In the genomic region with DNA sequence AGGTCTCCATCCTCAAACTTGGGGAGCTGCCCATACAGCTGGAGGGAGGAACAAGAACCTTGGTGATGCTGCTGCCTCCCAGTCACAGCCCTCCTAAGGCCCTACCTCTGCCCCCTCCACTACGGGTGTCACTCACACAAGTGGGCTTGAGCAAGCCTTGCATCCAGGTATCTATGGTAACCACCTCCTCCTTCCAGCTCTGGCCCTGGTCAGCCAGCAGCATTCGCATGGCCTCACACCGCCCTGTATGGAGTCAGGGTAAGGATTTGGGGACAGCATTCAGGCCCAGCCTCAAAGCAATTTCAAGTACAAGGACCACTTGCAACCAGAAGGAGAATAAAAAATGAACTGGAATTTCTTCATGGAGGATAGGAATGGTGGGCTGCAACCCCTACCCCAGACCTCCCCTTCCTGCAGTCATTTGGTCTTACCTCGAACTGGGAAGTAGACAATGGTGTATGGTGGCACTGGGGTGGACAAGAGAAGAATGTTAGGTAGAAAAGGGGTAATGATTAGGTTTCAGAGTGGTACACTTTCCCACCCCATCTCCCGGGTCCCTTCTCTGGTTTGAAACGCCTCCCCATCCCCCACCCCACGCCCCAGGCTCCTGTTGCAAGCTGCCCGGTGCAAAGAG, we compare ENCODE assay signal across 13 mouse cellular contexts. TPM values are rescaled to one million over a fixed set of nuclear protein-coding genes. Genes with fewer than 3 reads are reported as not detected.
DNase-seq lines count a peak whose midpoint lies in the region; ATAC-seq and TF ChIP-seq lines count a peak whose summit lies in the region.
"Not testable (repeated sequence)": the region's sequence is repeated elsewhere in the genome, so short reads cannot be mapped to it uniquely, and the experiment has no call there.
"Had no signal": no experiment of that assay in that cellular context is flagged by ENCODE, and none has a peak within 500 bp of the region (broad histone marks: within the 10 kb centered on the region; RNA-seq: fewer than 3 reads in every experiment).

No protein-coding gene starts in this region.

- not testable (repeated sequence) for H3K27me3 ChIP-seq in forebrain, embryonic 11.5 days (ENCODE audit: control insufficient read depth, insufficient read depth, low read length); heart, embryonic 13.5 days (replicated peaks); intestine, embryonic 14.5 days (replicated peaks; ENCODE audit: control insufficient read depth, insufficient read depth, low read length); limb, embryonic 12.5 days; lung, embryonic 14.5 days (ENCODE audit: insufficient read depth, low read length); midbrain, postnatal 0 days (ENCODE audit: insufficient read depth, low read length); stomach, postnatal 0 days (ENCODE audit: control insufficient read depth, insufficient read depth, low read length)

- peak overlapping the region; percentile 81 for H3K9ac ChIP-seq in forebrain, embryonic 11.5 days (ENCODE audit: low read length)
- peak overlapping the region; percentile 91 for H3K9ac ChIP-seq in heart, embryonic 13.5 days
- peak overlapping the region; percentile 68 for H3K9ac ChIP-seq in intestine, embryonic 14.5 days (ENCODE audit: low read length)
- peak overlapping the region; percentile 81 for H3K9ac ChIP-seq in limb, embryonic 12.5 days (replicated peaks)
- H3K9ac ChIP-seq in lung, embryonic 14.5 days: peak overlapping the region; percentile 79
- peak overlapping the region; percentile 55 for H3K9ac ChIP-seq in midbrain, postnatal 0 days (replicated peaks; ENCODE audit: low read length, poor library complexity, severe bottlenecking)
- H3K9ac ChIP-seq in stomach, postnatal 0 days (ENCODE audit: low read length): peak overlapping the region; percentile 80

- H3K4me3 ChIP-seq in bone marrow macrophage, adult 2 months (ENCODE audit: insufficient read depth, low read length): peak overlapping the region; percentile 83
- H3K4me3 ChIP-seq in forebrain, embryonic 11.5 days (ENCODE audit: low read depth, low read length): peak overlapping the region; percentile 59
- peak overlapping the region; percentile 74 for H3K4me3 ChIP-seq in heart, embryonic 13.5 days
- peak overlapping the region; percentile 65 for H3K4me3 ChIP-seq in intestine, embryonic 14.5 days (ENCODE audit: low read depth, low read length)
- peak overlapping the region; percentile 73 for H3K4me3 ChIP-seq in limb, embryonic 12.5 days (replicated peaks)
- peak overlapping the region; percentile 50 for H3K4me3 ChIP-seq in lung, embryonic 14.5 days (ENCODE audit: low read depth, low read length)
- H3K4me3 ChIP-seq in midbrain, postnatal 0 days (ENCODE audit: low read depth, low read length): peak overlapping the region; percentile 50
- H3K4me3 ChIP-seq in stomach, postnatal 0 days (ENCODE audit: low read depth, low read length): peak overlapping the region; percentile 64

- not testable (repeated sequence) for DNase-seq in forebrain, embryonic 11.5 days (ENCODE audit: low spot score); intestine, embryonic 14.5 days (ENCODE audit: low spot score); lung, embryonic 14.5 days; midbrain, postnatal 0 days (ENCODE audit: low spot score); stomach, postnatal 0 days (ENCODE audit: low spot score)

- peak overlapping the region; percentile 72 for H3K4me2 ChIP-seq in forebrain, embryonic 11.5 days (ENCODE audit: low read depth, low read length, severe bottlenecking)
- peak overlapping the region; percentile 85 for H3K4me2 ChIP-seq in heart, embryonic 13.5 days
- H3K4me2 ChIP-seq in intestine, embryonic 14.5 days (ENCODE audit: low read length): peak overlapping the region; percentile 84
- peak overlapping the region; percentile 71 for H3K4me2 ChIP-seq in limb, embryonic 12.5 days
- peak overlapping the region; percentile 75 for H3K4me2 ChIP-seq in lung, embryonic 14.5 days
- H3K4me2 ChIP-seq in midbrain, postnatal 0 days (ENCODE audit: low read depth, low read length, poor library complexity, severe bottlenecking): peak overlapping the region; percentile 75
- H3K4me2 ChIP-seq in stomach, postnatal 0 days (replicated peaks; ENCODE audit: low read depth): peak overlapping the region; percentile 74

- TF ChIP-seq CTCF in bone marrow macrophage, adult 2 months (IDR thresholded peaks at IDR 0.05; ENCODE audit: low read depth, low read length); lung, embryonic 14.5 days (IDR thresholded peaks at IDR 0.05; ENCODE audit: low read depth); midbrain, postnatal 0 days (IDR thresholded peaks at IDR 0.05); stomach, postnatal 0 days (IDR thresholded peaks at IDR 0.05; ENCODE audit: low read depth): not testable (repeated sequence)

- H3K4me1 ChIP-seq in bone marrow macrophage, adult 2 months (ENCODE audit: control insufficient read depth, insufficient read depth, low read length); forebrain, embryonic 11.5 days (replicated peaks; ENCODE audit: control insufficient read depth, insufficient read depth, low read length); lung, embryonic 14.5 days (ENCODE audit: insufficient read depth); midbrain, postnatal 0 days (ENCODE audit: insufficient read depth, low read length); stomach, postnatal 0 days (replicated peaks; ENCODE audit: control insufficient read depth, insufficient read depth): not testable (repeated sequence)
- H3K4me1 ChIP-seq in heart, embryonic 13.5 days: peaks cover 17% of the 10 kb centered on the region
- peaks cover 12% of the 10 kb centered on the region; the same call in 1 of the 2 replicates for H3K4me1 ChIP-seq in intestine, embryonic 14.5 days (replicated peaks; ENCODE audit: control insufficient read depth, insufficient read depth, low read length)
- H3K4me1 ChIP-seq in limb, embryonic 12.5 days (replicated peaks): peaks cover 15% of the 10 kb centered on the region

- TF ChIP-seq EP300 in stomach, postnatal 0 days (optimal IDR thresholded peaks at IDR 0.05): not testable (repeated sequence)

- ATAC-seq in forebrain, embryonic 11.5 days (replicated peaks; ENCODE audit: low FRiP score): peak; percentile 42; the same call in 1 of the 2 replicates
- not testable (repeated sequence) for ATAC-seq in heart, embryonic 13.5 days (ENCODE audit: extremely low read depth, insufficient number of reproducible peaks, low FRiP score, low TSS enrichment)
- peak; percentile 3; the same call in 1 of the 2 replicates for ATAC-seq in intestine, embryonic 14.5 days (replicated peaks; ENCODE audit: low FRiP score, low TSS enrichment, low read depth)
- ATAC-seq in limb, embryonic 12.5 days (ENCODE audit: insufficient number of reproducible peaks, insufficient read depth, low FRiP score, low TSS enrichment, low read depth): peak; percentile 42; the same call in 1 of the 2 replicates
- peak; percentile 47; the same call in 1 of the 2 replicates for ATAC-seq in lung, embryonic 14.5 days (ENCODE audit: insufficient read depth)
- peak; percentile 65 for ATAC-seq in midbrain, postnatal 0 days (ENCODE audit: low FRiP score)
- ATAC-seq in stomach, postnatal 0 days (ENCODE audit: low FRiP score, low TSS enrichment): peak; percentile 13; the same call in 1 of the 2 replicates

- not testable (repeated sequence) for H3K27ac ChIP-seq in bone marrow macrophage, adult 2 months (ENCODE audit: insufficient read depth, low read depth, low read length); forebrain, embryonic 11.5 days (ENCODE audit: low read depth, low read length)
- peak overlapping the region; percentile 79 for H3K27ac ChIP-seq in heart, embryonic 13.5 days (replicated peaks)
- H3K27ac ChIP-seq in intestine, embryonic 14.5 days (ENCODE audit: low read depth): peak overlapping the region; percentile 73
- H3K27ac ChIP-seq in limb, embryonic 12.5 days: peak overlapping the region; percentile 86
- peak overlapping the region; percentile 33; the same call in 1 of the 2 replicates for H3K27ac ChIP-seq in lung, embryonic 14.5 days (ENCODE audit: low read depth)
- peak overlapping the region; percentile 73 for H3K27ac ChIP-seq in midbrain, postnatal 0 days (ENCODE audit: low read depth, low read length)
- peak overlapping the region; percentile 88 for H3K27ac ChIP-seq in stomach, postnatal 0 days (replicated peaks)

- TF ChIP-seq POLR2A in bone marrow macrophage, adult 2 months (IDR thresholded peaks at IDR 0.05; ENCODE audit: borderline replicate concordance, low read depth, low read length): not testable (repeated sequence)

- H3K36me3 ChIP-seq in forebrain, embryonic 11.5 days (ENCODE audit: control insufficient read depth, insufficient read depth, low read length); intestine, embryonic 14.5 days (ENCODE audit: control insufficient read depth, insufficient read depth, low read length); lung, embryonic 14.5 days (ENCODE audit: insufficient read depth); midbrain, postnatal 0 days (ENCODE audit: insufficient read depth, low read length); stomach, postnatal 0 days (ENCODE audit: control insufficient read depth, insufficient read depth, low read length): not testable (repeated sequence)
- peaks cover 14% of the 10 kb centered on the region for H3K36me3 ChIP-seq in heart, embryonic 13.5 days
- H3K36me3 ChIP-seq in limb, embryonic 12.5 days: peaks cover 14% of the 10 kb centered on the region; the same call in 1 of the 2 replicates

- H3K9me3 ChIP-seq in forebrain, embryonic 11.5 days (ENCODE audit: control insufficient read depth, low read length); heart, embryonic 13.5 days; intestine, embryonic 14.5 days (ENCODE audit: control insufficient read depth, low read length); limb, embryonic 12.5 days; lung, embryonic 14.5 days (ENCODE audit: low read depth, low read length); midbrain, postnatal 0 days (ENCODE audit: low read length); stomach, postnatal 0 days (ENCODE audit: control insufficient read depth, low read length): not testable (repeated sequence)

- WGBS in forebrain, embryonic 11.5 days: 28% methylated on average over 7 of the region's 8 CpGs
- 28% methylated on average over 8 of the region's 8 CpGs for WGBS in heart, embryonic 13.5 days
- WGBS in intestine, embryonic 14.5 days: 22% methylated on average over 7 of the region's 8 CpGs
- 33% methylated on average over 8 of the region's 8 CpGs for WGBS in limb, embryonic 12.5 days
- WGBS in lung, embryonic 14.5 days: 23% methylated on average over 7 of the region's 8 CpGs
- WGBS in midbrain, postnatal 0 days: 17% methylated on average over 7 of the region's 8 CpGs
- WGBS in stomach, postnatal 0 days: 19% methylated on average over 7 of the region's 8 CpGs

RNA-seq across cellular contexts. Expression of gene Gstp1, which starts 0.5 kb away (rescaled TPM):
- 103 and 118 TPM in 2 replicates for polyA plus RNA-seq in bone marrow macrophage, adult 2 months (2012; ENCODE audit: insufficient read depth, insufficient read length, missing spikeins)
- 347 and 365 TPM in 2 replicates for polyA plus RNA-seq in forebrain, embryonic 11.5 days (2014; fragmentation: Nextera tagmentation; extraction: Ambion mirVana)
- 380 and 421 TPM in 2 replicates for polyA plus RNA-seq in heart, embryonic 13.5 days (2015; fragmentation: Nextera tagmentation; extraction: Ambion mirVana)
- polyA plus RNA-seq in intestine, embryonic 14.5 days (2014; fragmentation: Nextera tagmentation; extraction: Ambion mirVana): 746 and 810 TPM in 2 replicates
- polyA plus RNA-seq in limb, embryonic 12.5 days (2016; fragmentation: Nextera tagmentation; extraction: Ambion mirVana): 476 and 504 TPM in 2 replicates
- 424 and 468 TPM in 2 replicates for polyA plus RNA-seq in lung, embryonic 14.5 days (2014; fragmentation: Nextera tagmentation; extraction: Ambion mirVana)
- 268 and 350 TPM in 2 replicates for total RNA-seq in midbrain, postnatal 0 days (2014; rRNA removed)
- polyA plus RNA-seq in midbrain, postnatal 0 days (2015; fragmentation: Nextera tagmentation; extraction: Ambion mirVana): 665 and 685 TPM in 2 replicates
- polyA plus RNA-seq in stomach, postnatal 0 days (2015; fragmentation: Nextera tagmentation; extraction: Ambion mirVana): 1,012 and 1,081 TPM in 2 replicates

RNA-seq across cellular contexts. Expression of gene Gstp2, which starts 8.6 kb away (rescaled TPM):
- 2.6 TPM in 1 of 2 replicates, not detected in the other for polyA plus RNA-seq in bone marrow macrophage, adult 2 months (2012; ENCODE audit: insufficient read depth, insufficient read length, missing spikeins)
- polyA plus RNA-seq in forebrain, embryonic 11.5 days (2014; fragmentation: Nextera tagmentation; extraction: Ambion mirVana): 1.4 and 1.8 TPM in 2 replicates
- polyA plus RNA-seq in heart, embryonic 13.5 days (2015; fragmentation: Nextera tagmentation; extraction: Ambion mirVana): 5.1 and 5.9 TPM in 2 replicates
- polyA plus RNA-seq in intestine, embryonic 14.5 days (2014; fragmentation: Nextera tagmentation; extraction: Ambion mirVana): 7.8 and 8.8 TPM in 2 replicates
- 1.8 and 10.6 TPM in 2 replicates for polyA plus RNA-seq in limb, embryonic 12.5 days (2016; fragmentation: Nextera tagmentation; extraction: Ambion mirVana)
- polyA plus RNA-seq in lung, embryonic 14.5 days (2014; fragmentation: Nextera tagmentation; extraction: Ambion mirVana): 2.9 and 3.4 TPM in 2 replicates
- 3.6 TPM in 1 of 2 replicates, not detected in the other for total RNA-seq in midbrain, postnatal 0 days (2014; rRNA removed)
- polyA plus RNA-seq in midbrain, postnatal 0 days (2015; fragmentation: Nextera tagmentation; extraction: Ambion mirVana): 2.4 and 4.1 TPM in 2 replicates
- 85.2 and 93.1 TPM in 2 replicates for polyA plus RNA-seq in stomach, postnatal 0 days (2015; fragmentation: Nextera tagmentation; extraction: Ambion mirVana)
- total RNA-seq: neutrophil, adult 5-6 weeks had no signal

RNA-seq across cellular contexts. Expression of gene Gstp3, which starts 22.1 kb away (rescaled TPM):
- polyA plus RNA-seq in bone marrow macrophage, adult 2 months (2012; ENCODE audit: insufficient read depth, insufficient read length, missing spikeins): not detected in 2 replicates
- not detected in 2 replicates for polyA plus RNA-seq in forebrain, embryonic 11.5 days (2014; fragmentation: Nextera tagmentation; extraction: Ambion mirVana)
- 0.29 and 0.61 TPM in 2 replicates for polyA plus RNA-seq in heart, embryonic 13.5 days (2015; fragmentation: Nextera tagmentation; extraction: Ambion mirVana)
- 1.0 and 1.3 TPM in 2 replicates for polyA plus RNA-seq in intestine, embryonic 14.5 days (2014; fragmentation: Nextera tagmentation; extraction: Ambion mirVana)
- polyA plus RNA-seq in limb, embryonic 12.5 days (2016; fragmentation: Nextera tagmentation; extraction: Ambion mirVana): not detected in 2 replicates
- polyA plus RNA-seq in lung, embryonic 14.5 days (2014; fragmentation: Nextera tagmentation; extraction: Ambion mirVana): not detected in 2 replicates
- total RNA-seq in midbrain, postnatal 0 days (2014; rRNA removed): not detected in 2 replicates
- polyA plus RNA-seq in midbrain, postnatal 0 days (2015; fragmentation: Nextera tagmentation; extraction: Ambion mirVana): not detected in 2 replicates
- polyA plus RNA-seq in stomach, postnatal 0 days (2015; fragmentation: Nextera tagmentation; extraction: Ambion mirVana): 7.1 and 9.7 TPM in 2 replicates
- total RNA-seq: gastrocnemius, postnatal 25 days; heart, postnatal 4 days; left cerebral cortex, adult 8-10 months had no signal
- polyA plus RNA-seq: brain, embryonic 14.5 days had no signal

RNA-seq across cellular contexts. Expression of gene Ndufv1, which starts 24.7 kb away (rescaled TPM):
- polyA plus RNA-seq in bone marrow macrophage, adult 2 months (2012; ENCODE audit: insufficient read depth, insufficient read length, missing spikeins): 62.3 TPM in 2 replicates
- polyA plus RNA-seq in forebrain, embryonic 11.5 days (2014; fragmentation: Nextera tagmentation; extraction: Ambion mirVana): 174 and 198 TPM in 2 replicates
- polyA plus RNA-seq in heart, embryonic 13.5 days (2015; fragmentation: Nextera tagmentation; extraction: Ambion mirVana): 407 and 462 TPM in 2 replicates
- polyA plus RNA-seq in intestine, embryonic 14.5 days (2014; fragmentation: Nextera tagmentation; extraction: Ambion mirVana): 247 and 248 TPM in 2 replicates
- 180 and 201 TPM in 2 replicates for polyA plus RNA-seq in limb, embryonic 12.5 days (2016; fragmentation: Nextera tagmentation; extraction: Ambion mirVana)
- polyA plus RNA-seq in lung, embryonic 14.5 days (2014; fragmentation: Nextera tagmentation; extraction: Ambion mirVana): 193 and 198 TPM in 2 replicates
- total RNA-seq in midbrain, postnatal 0 days (2014; rRNA removed): 137 and 237 TPM in 2 replicates
- 271 and 281 TPM in 2 replicates for polyA plus RNA-seq in midbrain, postnatal 0 days (2015; fragmentation: Nextera tagmentation; extraction: Ambion mirVana)
- 213 and 216 TPM in 2 replicates for polyA plus RNA-seq in stomach, postnatal 0 days (2015; fragmentation: Nextera tagmentation; extraction: Ambion mirVana)

RNA-seq across cellular contexts. Expression of gene Doc2g, which starts 34.2 kb away (rescaled TPM):
- 1.4 and 3.4 TPM in 2 replicates for polyA plus RNA-seq in bone marrow macrophage, adult 2 months (2012; ENCODE audit: insufficient read depth, insufficient read length, missing spikeins)
- polyA plus RNA-seq in forebrain, embryonic 11.5 days (2014; fragmentation: Nextera tagmentation; extraction: Ambion mirVana): 3.8 and 4.2 TPM in 2 replicates
- polyA plus RNA-seq in heart, embryonic 13.5 days (2015; fragmentation: Nextera tagmentation; extraction: Ambion mirVana): 80.5 and 99.3 TPM in 2 replicates
- polyA plus RNA-seq in intestine, embryonic 14.5 days (2014; fragmentation: Nextera tagmentation; extraction: Ambion mirVana): 3.6 and 3.9 TPM in 2 replicates
- polyA plus RNA-seq in limb, embryonic 12.5 days (2016; fragmentation: Nextera tagmentation; extraction: Ambion mirVana): 6.8 and 7.6 TPM in 2 replicates
- 2.2 and 3.0 TPM in 2 replicates for polyA plus RNA-seq in lung, embryonic 14.5 days (2014; fragmentation: Nextera tagmentation; extraction: Ambion mirVana)
- 8.8 and 13.4 TPM in 2 replicates for total RNA-seq in midbrain, postnatal 0 days (2014; rRNA removed)
- polyA plus RNA-seq in midbrain, postnatal 0 days (2015; fragmentation: Nextera tagmentation; extraction: Ambion mirVana): 5.4 and 5.5 TPM in 2 replicates
- 1.2 and 1.7 TPM in 2 replicates for polyA plus RNA-seq in stomach, postnatal 0 days (2015; fragmentation: Nextera tagmentation; extraction: Ambion mirVana)
